Mouse (Mus musculus) thymus, postnatal 4 days (tissue): Measurements from ENCODE around the gene Glod5.

Source experiments
- DNase-seq: peaks from one replicate; pipeline ENCODE4 v3.0.0; 2021

The Glod5 gene

DNA sequence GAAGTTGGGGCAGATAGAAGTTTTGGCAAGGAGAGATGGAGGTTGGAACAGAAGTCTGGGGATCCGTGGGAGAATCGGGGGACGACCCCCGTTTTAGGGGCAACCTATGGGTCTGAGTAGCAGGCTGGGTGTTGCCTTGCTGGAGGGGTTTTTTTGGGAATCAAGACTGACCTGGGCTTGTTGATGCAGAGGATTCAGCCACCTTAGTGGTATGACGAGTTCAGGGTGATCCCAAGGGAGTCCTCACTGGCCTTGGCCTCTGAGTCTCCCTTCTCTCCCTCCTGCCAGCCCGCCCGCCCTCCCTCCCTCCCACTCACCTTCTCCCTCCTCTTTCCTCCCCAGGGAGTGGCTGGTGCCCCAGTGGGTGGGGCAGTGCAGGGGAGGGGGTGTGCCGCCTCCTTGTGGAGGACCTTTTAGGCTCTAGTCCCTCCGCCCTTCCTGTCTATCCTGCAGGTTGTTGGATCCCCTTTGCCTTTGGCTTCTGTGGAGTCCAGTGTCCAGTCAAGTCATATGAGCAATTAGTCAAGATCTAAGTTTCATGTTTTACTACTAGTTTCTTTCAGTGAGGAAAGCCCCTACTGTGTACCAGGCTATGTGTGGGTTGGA is 50.6 kb downstream of the Glod5 start:
- DNase-seq = no peak

GRCm38 (mm10) chrX:7966161-7966560 is 52.1 kb downstream of the Glod5 start:
- DNase-seq = peak; percentile 9

- DNase-seq = peak; percentile 47
Observed at GRCm38 (mm10) chrX:7963829-7964626, 54.3 kb downstream of the Glod5 start.

GRCm38 (mm10) chrX:7958868-7959267 is 59.4 kb downstream of the Glod5 start:
- no peak for DNase-seq
